Mouse (Mus musculus) neutrophil, adult 5-6 weeks (primary cell): ENCODE measurements around the gene Tfcp2l1. TPM values are rescaled to one million over a fixed set of nuclear protein-coding genes. Genes with fewer than 3 reads are reported as not detected.
A peak's percentile ranks its signal among the peaks of the same experiment; 100 is the strongest.
"Not testable (repeated sequence)": the region's sequence is repeated elsewhere in the genome, so short reads cannot be mapped to it uniquely, and the experiment has no call there.

Source experiments
- ATAC-seq: fragments of 151-379, 151-347 bp; 2 replicates; pipeline ENCODE4 v1.8.0; 2017; ENCODE audit warnings: mild to moderate bottlenecking, moderate TSS enrichment; ENCODE audit not compliant: insufficient number of reproducible peaks, poor library complexity, low FRiP score, severe bottlenecking; ENCODE audit errors: extremely low read depth
- total RNA-seq: library from RNA; stranded (forward); fragments of 200-1000 nt; gene quantifications from 2 replicates; pipeline ENCODE4 v1.2.3, GENCODE M21; 2017

Gene Tfcp2l1
- total RNA-seq = not detected in 2 replicates

DNA sequence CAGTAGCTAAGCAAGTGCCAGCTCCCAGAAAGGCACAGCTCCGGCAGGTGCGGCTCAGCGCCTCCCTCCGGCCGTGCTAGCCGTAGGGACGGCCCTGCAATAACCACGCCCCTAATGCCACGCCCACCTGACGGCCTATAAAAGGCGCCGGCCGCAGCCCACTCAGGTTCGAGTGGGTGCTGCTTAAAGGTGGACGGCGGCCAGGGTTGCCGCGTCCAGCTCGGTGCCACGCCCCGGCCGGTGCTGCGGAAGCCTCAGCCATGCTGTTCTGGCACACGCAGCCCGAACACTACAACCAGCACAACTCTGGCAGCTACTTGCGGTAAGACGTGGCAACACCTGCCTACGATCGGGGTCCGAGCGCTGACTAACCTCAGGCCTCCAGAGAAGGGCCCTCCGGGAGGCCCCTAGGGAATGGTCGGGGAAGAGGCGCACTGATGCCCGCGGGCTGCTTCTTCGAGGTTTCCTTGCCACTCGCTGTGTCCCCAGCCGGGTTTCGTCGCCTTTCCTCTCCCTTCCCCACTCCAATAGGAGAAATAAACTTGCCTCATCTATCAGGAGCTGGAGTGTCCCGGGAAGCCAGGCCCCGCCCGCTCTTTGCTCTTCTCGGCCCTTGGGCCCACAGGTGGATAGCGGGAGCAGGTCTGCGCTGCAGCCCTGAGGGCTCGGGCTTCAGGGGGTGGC is at the start of gene Tfcp2l1:
Gene Tfcp2l1 (plus strand): TSS at position 165 of the 684 bp plus-strand sequence.
- ATAC-seq = peak; percentile 26; the same call in 1 of the 2 replicates

DNA sequence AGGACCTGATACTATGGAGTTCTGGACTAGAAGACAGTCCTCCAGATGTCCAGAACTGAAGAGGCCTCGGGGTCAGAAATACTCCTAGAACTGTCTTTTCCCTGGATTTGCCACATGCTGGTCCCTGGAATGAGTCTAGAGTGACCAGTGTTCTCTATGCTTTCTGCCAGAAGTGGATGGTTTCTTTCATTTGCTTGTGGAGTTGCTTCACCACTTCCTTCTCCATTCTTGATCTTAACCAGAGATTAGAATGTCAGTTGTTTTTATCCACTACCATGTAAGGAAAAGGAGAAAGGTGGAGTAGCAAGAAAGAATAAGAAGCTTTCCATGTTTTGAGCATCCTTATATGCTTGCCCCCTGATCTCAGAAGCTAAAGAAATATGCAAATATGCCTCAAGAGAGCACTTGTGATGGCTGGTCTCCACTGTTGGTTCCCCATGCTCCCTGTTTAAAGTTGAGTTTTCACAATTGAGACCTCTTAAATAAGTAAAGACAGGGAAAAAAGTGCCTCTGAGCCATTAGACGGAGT is 47.5 kb upstream of the Tfcp2l1 start:
- ATAC-seq = no peak

- peak; percentile 3; the same call in 1 of the 2 replicates for ATAC-seq
These were observed 46.6 kb upstream of the Tfcp2l1 start for GRCm38 (mm10) chr1:118581179-118581578.

DNA sequence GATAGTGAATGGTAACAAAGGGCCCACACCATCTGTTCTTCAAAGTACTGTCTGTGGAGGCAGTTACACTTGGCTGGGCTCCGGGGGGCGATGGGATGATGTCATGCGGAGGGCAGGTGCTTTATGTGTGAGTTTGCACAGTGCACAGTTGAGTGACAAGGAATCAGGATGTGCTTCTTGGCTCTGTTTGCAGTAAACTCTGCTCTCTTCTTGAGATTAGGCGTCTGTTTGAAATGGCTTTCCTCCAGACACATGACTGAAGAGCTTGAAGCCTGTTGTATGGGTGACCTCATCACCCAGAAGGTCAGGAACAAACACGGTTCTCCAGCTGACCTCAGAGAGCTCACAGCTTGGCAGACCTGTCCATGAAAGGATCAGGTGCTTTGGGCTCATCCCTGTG is 38.0 kb upstream of the Tfcp2l1 start:
- ATAC-seq = no peak

DNA sequence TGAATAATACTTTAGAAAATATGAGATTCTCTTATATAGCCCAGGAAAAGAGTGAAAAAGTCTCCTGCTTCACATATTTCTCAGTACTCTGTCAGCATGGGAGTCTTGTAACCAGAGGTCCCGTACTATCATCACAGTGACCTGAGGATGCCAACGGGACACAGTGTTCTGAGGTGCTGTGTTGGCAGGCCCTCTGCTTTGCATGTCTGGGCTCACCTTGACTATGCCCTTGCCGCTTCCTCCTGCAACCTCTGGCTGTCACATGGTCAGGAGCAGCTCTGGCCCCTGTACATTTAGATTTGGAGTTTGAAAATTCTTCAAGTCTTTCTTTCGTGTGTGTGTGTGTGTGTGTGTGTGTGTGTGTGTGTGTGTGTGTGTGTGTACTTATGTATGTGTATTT is 34.8 kb upstream of the Tfcp2l1 start:
- no peak for ATAC-seq

DNA sequence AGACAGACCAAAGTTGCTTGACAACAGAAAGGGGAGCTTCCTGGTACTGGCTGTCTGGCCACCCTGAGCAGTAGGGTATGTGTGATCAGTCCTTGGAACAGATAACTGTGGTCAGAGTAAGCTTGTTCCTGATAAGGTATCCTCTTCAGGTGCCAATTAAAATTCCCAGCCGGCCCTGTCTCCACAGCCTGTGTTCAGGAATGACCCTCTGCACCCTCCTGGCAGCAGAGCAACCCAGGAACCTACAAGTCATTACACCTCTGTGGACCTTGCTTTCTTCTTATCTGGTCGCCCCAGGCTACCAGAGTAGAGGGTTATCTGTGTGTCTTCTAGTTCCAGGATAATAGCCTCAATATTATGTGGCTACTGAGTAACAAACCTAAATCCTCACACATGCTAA is 32.4 kb upstream of the Tfcp2l1 start:
- no peak for ATAC-seq

DNA sequence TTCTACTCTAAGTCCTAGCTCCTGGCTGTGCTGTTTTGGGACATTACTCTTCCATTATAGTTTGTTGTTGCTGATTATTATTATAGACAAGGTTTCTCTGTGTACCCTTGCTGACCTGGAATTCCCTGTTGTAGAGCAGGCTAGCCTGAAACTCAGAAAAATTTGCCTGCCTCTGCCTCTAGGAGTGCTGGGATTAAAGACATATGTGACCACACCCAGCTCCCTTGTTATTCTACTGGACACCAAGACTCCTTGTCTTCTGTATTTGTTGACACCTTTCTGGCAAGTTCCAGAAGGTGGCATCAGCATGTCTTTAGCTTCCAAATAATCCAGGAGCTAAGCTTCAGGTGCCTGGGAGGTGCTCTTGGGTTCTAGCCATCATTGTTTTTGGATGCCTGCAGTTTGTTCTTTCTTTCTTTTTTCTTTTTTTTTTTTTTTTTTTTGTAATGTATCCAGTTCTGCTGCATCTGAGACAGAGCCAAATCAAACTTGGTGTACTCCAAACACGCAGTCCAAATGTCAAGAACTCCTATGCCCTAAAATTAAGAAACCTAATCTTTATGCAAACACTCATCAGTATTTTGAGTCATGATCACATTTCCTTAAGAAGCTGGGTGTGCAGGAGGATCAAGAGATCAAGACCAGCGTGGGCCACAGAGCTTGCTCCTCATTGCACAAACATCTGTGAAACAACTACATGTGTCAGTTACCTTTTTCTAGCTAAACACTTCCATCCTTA is 30.1 kb upstream of the Tfcp2l1 start:
- ATAC-seq = no peak

DNA sequence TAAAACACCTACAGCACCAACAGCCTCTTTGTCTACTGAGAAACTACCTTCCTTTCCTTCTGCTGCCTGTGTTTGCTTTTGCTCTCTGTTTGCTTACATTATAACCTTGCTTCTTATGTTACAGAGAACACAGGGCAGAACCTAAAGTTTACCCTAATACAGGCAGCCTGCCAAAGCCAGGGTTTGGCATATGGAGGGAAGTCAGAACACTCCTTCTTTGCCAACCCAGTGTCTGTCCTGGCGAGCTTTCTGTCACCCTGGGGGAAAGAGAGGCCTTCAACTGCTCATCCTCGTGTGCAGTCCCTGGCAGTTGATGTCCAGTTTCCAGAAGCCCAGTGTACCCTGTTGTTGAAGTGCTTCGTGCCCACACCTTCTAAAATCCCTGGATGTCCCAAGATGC is 29.4 kb upstream of the Tfcp2l1 start:
- no peak for ATAC-seq

- ATAC-seq = no peak
These were observed 14.0 kb upstream of the Tfcp2l1 start for GRCm38 (mm10) chr1:118613631-118614183.

- not testable (repeated sequence) for ATAC-seq
These were observed 6.7 kb upstream of the Tfcp2l1 start for GRCm38 (mm10) chr1:118621055-118621454.

DNA sequence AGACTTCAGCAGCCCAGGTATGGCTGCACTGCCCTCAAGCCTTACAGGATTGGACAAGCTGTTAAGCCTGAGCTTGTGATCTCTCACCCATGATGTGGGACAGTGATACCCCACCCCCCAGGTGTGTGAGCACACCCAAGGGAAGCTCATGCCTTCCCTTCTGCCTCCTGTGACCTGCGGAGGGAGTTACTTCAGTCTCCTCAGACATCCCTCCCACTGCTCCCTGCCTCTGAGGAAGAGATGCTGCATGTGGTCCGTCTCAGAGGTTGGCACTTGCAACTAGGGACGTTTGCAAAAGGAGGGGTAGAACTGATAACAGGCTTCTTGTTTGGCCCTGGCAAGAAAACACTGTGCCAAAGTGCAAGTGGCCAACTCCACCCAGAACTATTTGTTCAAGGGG is 4.9 kb upstream of the Tfcp2l1 start:
- no peak for ATAC-seq

DNA sequence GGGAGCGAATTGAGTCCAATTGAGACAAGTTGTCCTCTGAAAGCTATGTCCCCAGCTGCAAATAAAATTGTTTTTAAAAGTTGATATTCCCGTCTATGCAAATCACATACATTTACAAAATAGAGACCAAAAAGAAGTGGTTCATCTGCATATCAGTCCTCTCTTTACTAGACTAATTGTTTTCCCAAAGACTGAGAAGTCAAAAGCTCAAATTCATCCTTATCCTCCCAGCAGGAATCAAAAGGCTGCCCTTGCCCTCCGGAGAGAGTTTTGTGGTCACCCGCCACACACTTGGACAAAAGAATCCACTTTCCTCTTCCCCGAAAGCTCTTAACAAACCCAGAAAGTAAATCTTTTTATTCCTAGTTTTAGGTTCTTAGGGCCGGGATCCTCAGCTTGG is 2.3 kb upstream of the Tfcp2l1 start:
- no peak for ATAC-seq

DNA sequence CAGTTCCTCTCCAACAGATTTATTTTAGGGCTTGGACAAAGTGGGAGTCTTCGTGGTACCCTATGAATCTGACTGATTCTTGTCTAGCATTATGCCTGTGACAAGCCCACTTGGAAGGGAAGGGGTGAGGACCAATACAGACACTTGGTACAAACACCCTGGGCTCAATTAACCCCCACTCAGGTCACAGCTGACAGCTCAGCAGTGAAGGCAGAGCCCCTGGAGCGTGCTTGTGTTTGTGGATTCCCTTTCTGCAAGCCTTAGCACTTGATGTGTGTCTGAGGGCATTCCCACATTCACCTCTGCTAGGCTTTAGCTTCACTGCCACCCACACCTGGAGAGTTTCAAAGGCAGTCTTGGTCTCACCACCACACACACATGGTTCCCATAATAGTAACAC is 1.8 kb upstream of the Tfcp2l1 start:
- no peak for ATAC-seq

GRCm38 (mm10) chr1:118626452-118626851 is 1.3 kb upstream of the Tfcp2l1 start:
- no peak for ATAC-seq

DNA sequence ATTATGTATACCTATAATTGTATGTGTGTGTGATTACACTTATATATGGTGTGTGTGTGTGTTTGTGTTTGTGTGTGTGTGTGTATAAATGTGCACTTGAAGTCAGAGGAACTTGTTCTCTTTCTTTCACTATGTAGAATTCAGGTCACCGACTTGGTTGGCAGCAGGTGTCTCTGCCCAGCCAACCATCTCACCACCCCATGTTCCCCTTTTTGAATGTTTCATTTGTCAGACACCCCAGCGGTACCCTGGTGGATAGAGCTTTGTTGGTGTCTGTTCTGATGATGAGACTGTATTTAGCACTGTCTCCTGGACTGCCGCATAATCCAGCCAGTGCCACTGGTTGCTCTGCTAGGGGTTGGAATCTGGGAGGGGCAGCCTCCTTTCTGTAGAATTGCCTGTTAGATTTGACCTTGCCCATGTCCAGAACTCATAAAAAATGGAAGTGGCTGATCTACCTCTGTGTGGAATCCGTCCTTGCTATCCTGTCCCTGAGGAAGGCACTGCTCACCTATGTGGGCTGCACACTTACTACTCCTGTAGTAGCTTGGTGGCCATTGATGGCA is 5.8 kb downstream of the Tfcp2l1 start:
- 0 out of 2 replicates have a peak, but pooled peaks have one; percentile 6 for ATAC-seq

DNA sequence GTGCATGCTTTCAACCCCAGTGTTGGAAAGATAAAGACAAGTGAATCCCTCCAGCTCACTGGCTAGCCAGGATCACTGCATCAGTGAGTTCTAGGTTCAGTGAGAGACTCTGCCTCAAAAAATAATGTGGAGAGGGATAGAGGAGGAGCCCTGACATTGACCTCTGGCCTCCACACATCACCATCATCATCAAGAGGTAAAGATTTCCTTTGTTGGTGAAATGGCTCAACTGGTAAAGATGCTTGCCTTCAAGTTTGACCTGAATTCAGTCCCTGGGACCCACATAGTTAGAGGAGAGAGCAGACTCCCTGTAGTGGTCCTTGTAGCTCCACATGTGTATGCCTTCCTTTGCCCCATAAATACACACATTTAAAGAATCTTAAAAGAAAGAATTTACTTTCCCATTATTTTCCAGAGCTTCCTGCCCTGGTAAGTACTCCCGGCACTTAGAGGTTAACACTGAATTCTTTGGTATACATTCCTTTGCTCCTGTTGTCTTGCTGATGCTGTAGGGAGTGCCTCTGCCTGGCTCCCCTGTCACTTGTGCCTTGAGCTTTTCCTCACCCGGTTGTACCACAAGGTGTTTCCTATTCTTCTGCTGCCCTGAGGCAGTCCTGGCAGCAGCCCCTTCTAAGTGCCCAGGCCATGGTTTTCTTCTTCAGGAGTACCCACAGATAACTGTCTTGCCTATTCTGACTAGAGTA is 14.7 kb downstream of the Tfcp2l1 start:
- ATAC-seq = no peak

DNA sequence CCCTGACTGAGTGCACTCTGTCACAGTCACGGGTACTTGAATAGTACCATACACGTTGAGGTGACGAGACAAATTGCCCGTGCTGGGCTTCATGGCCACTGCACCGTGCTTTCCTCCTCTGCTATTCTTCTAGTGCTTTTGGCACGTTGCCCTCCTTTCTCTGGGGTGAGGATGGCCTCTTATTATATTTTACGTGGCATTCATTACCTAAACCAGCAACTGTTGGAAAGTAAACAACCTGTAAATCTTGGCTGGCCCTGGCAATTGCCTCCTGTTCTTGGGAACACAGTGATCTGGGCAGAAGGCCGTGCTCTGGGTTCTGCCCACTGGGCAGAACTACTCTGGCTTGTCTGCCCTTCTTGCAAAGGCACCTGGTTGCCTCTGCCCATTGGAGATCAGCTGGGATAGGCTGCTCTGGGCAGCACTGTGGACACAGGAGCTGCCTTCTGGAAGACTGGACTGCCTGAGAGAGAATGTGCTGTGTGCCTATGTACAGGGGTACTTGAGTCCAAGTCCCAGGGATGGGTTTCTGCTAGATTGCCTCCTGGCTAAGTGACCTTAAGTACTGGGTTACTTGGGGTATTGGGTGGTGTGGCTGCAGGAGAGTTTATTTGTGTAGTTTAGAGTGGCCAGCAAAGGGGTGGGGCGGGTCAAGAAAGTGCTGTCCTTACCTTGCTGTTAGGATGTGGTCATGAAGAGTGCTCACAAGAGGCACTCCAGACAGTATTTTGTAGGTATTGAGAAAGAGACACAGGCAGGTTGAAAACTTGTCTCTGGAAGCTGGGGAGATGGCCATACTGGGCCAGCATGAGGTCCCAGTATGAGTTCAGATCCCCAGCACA is 15.6 kb downstream of the Tfcp2l1 start:
- no peak for ATAC-seq

GRCm38 (mm10) chr1:118645701-118646100 is 18.0 kb downstream of the Tfcp2l1 start:
- ATAC-seq = no peak
